In the genomic region with DNA sequence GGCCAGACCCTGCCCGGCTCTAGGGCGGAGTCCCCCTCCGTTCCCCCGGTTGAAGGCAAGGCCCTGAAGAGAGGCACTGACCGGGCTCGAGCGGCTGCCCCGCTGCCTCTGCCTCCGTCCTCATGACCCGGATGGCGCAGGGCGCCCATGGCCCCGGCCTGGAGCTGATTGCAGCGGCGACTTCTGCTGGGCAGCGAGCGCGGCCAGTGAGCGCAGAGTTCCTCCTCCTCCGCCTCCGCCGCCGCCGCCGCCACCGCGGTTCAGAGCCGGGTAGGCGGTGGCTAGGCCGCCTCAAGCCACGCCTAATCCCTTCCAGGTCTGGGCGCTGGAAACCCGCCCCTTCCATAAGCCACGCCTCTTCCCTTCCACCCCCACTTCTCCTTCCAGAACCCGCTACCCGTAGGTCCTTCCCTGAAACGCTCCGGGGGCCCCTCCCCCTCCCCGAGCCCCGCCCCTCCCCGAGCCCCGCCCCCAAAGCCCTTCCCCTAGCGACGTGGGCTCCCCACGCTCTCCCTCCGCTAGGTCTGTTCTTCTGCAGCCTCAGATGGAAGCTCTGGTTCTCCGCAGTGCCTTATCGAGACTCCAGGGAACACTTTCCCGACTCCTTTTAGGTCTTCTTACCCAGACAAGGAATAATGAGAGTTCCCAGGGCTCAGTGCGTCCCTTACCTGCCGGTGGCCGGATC, we compare ENCODE assay signal across 8 mouse cellular contexts. TPM values are rescaled to one million over a fixed set of nuclear protein-coding genes. Genes with fewer than 3 reads are reported as not detected.
A peak's percentile ranks its signal among the peaks of the same experiment; 100 is the strongest.
DNase-seq lines count a peak whose midpoint lies in the region; ATAC-seq and TF ChIP-seq lines count a peak whose summit lies in the region.

Gene Snrpd3, plus strand, starts transcription at position 479 of the 685 bp plus-strand sequence.

- WGBS in forebrain, embryonic 15.5 days = 1% methylated on average over 46 of the region's 52 CpGs
- under 1% methylated on average over 45 of the region's 52 CpGs for WGBS in lung, adult 2 months

- DNase-seq in ES-CJ7 (ENCODE audit: low read depth, low spot score) = peak; percentile 96
- peak; percentile 90 for DNase-seq in cerebellum, adult 11 months
- peak; percentile 93 for DNase-seq in heart, postnatal 25 days (ENCODE audit: low spot score)
- peak; percentile 86 to 93 for DNase-seq in layer of hippocampus, adult 18-20 months (ENCODE audit: low spot score in 2 of 2)
- DNase-seq in lung, adult 2 months = peak; percentile 87
- peak; percentile 88 to 93 for DNase-seq in thymus, adult 18-20 months

- H3K4me1 ChIP-seq in forebrain, embryonic 15.5 days = peaks cover 39% of the 10 kb centered on the region
- peaks cover 17% of the 10 kb centered on the region for H3K4me1 ChIP-seq in lung, adult 2 months (ENCODE audit: control insufficient read depth, insufficient read depth, low read length)

- H3K27me3 ChIP-seq in forebrain, embryonic 15.5 days = no peaks in the 10 kb centered on the region

- peak within 1 kb of the TSS; percentile 97 for H3K27ac ChIP-seq in forebrain, embryonic 15.5 days (replicated peaks)

- peak; percentile 93 for ATAC-seq in forebrain, embryonic 15.5 days (replicated peaks)
- ATAC-seq in neutrophil, adult 5-6 weeks (ENCODE audit: extremely low read depth, insufficient number of reproducible peaks, low FRiP score, poor library complexity, severe bottlenecking) = peak; percentile 92

- H3K4me2 ChIP-seq in forebrain, embryonic 15.5 days (replicated peaks) = peak within 1 kb of the TSS; percentile 75

- TF ChIP-seq POLR2A in lung, adult 2 months (IDR thresholded peaks at IDR 0.05; ENCODE audit: borderline replicate concordance, extremely low read depth, low read depth, low read length) = peak; percentile 81

- TF ChIP-seq CTCF in lung, adult 2 months (IDR thresholded peaks at IDR 0.05; ENCODE audit: insufficient read depth, low read length) = no peak

- no peaks in the 10 kb centered on the region for H3K9me3 ChIP-seq in forebrain, embryonic 15.5 days

- H3K9ac ChIP-seq in forebrain, embryonic 15.5 days (replicated peaks) = peak within 1 kb of the TSS; percentile 88

- peaks cover 25% of the 10 kb centered on the region for H3K36me3 ChIP-seq in forebrain, embryonic 15.5 days

- peak within 1 kb of the TSS; percentile 87 for H3K4me3 ChIP-seq in forebrain, embryonic 15.5 days
- peak within 1 kb of the TSS; percentile 86 for H3K4me3 ChIP-seq in lung, adult 2 months (replicated peaks; ENCODE audit: extremely low read depth, low read depth, low read length)

- intact Hi-C loops in heart, postnatal 25 days (cut with DNase I) = no loop called here

RNA-seq across cellular contexts. Expression of gene Snrpd3, which starts in this region (rescaled TPM):
- polyA plus RNA-seq in forebrain, embryonic 15.5 days (2015; fragmentation: Nextera tagmentation; extraction: Ambion mirVana) = 155 and 156 TPM in 2 replicates
- total RNA-seq in heart, postnatal 25 days (2021) = 10 to 100 TPM; 65.8 to 72.0 TPM
- 10 to 100 TPM; 63.1 to 67.3 TPM for total RNA-seq in layer of hippocampus, adult 18-20 months (2021)
- polyA plus RNA-seq in lung, adult 2 months (2012; rRNA removed) = 11.5 and 17.2 TPM in 2 replicates
- total RNA-seq in neutrophil, adult 5-6 weeks (2017) = 22.8 and 26.4 TPM in 2 replicates

Comparison
In these comparisons a context has a peak if more than half of its experiments do, and no peak if none do; other contexts are left out.
1. Peak in every context shown above with its lines: DNase-seq, ATAC-seq, H3K4me3 ChIP-seq and H3K27ac ChIP-seq.